Mouse (Mus musculus) ES-E14 (cell line): Measurements from ENCODE around the gene Lrp1.

Experiments
- CHD2 ChIP-seq: IDR thresholded peaks from 2 replicates; pipeline ENCODE4 v1.6.1; 2014; ENCODE audit warnings: mild to moderate bottlenecking, low read depth, low read length, inconsistent platforms
- HCFC1 ChIP-seq: IDR thresholded peaks from 2 replicates; pipeline ENCODE4 v1.6.1; 2012; ENCODE audit warnings: low read length, inconsistent platforms, borderline replicate concordance; ENCODE audit not compliant: insufficient read depth
- MAFK ChIP-seq: IDR thresholded peaks from 2 replicates; pipeline ENCODE4 v1.6.1; 2014; ENCODE audit warnings: mild to moderate bottlenecking, low read depth, low read length, inconsistent platforms; ENCODE audit not compliant: insufficient read depth
- ZC3H11A ChIP-seq: IDR thresholded peaks from 2 replicates; pipeline ENCODE4 v1.6.1; 2012; ENCODE audit warnings: low read depth, mild to moderate bottlenecking, inconsistent platforms, low read length, borderline replicate concordance
- ZNF384 ChIP-seq: IDR thresholded peaks from 2 replicates; pipeline ENCODE4 v1.6.1; 2012; ENCODE audit warnings: low read depth, low read length, inconsistent platforms

- TF ChIP-seq MAFK (no peak), ZC3H11A (no peak), HCFC1 (no peak), CHD2 (no peak), ZNF384 (no peak)
Measured at GRCm38 (mm10) chr10:127617294-127617693, 3.7 kb downstream of the Lrp1 start.
